Mouse (Mus musculus) forebrain, embryonic 15.5 days (tissue): ENCODE data around the gene Ano3. TPM values are rescaled to one million over a fixed set of nuclear protein-coding genes. Genes with fewer than 3 reads are reported as not detected.

ENCODE experiments used
- ATAC-seq: fragments of 200-750 bp; cut with Nextera tagmentation; replicated peaks from 2 replicates; pipeline ENCODE4 v1.8.0; 2017; ENCODE audit warnings: mild to moderate bottlenecking, moderate TSS enrichment, moderate library complexity
- H3K27ac ChIP-seq: fragments of 300-500 bp; sonication (generic); replicated peaks from 2 replicates; pipeline ENCODE4 v1.5.1; 2015; ENCODE audit warnings: mild to moderate bottlenecking, inconsistent platforms
- H3K27me3 ChIP-seq: fragments of 300-500 bp; sonication (generic); 2 replicates; pipeline ENCODE4 v1.6.1; 2015; ENCODE audit warnings: inconsistent platforms
- H3K36me3 ChIP-seq: fragments of 300-500 bp; sonication (generic); 2 replicates; pipeline ENCODE4 v1.6.1; 2015; ENCODE audit warnings: mild to moderate bottlenecking, inconsistent platforms
- H3K4me1 ChIP-seq: fragments of 300-500 bp; sonication (generic); 2 replicates; pipeline ENCODE4 v1.6.1; 2015; ENCODE audit warnings: inconsistent platforms
- H3K4me2 ChIP-seq: fragments of 300-500 bp; sonication (generic); replicated peaks from 2 replicates; pipeline ENCODE4 v1.6.1; 2015; ENCODE audit warnings: mild to moderate bottlenecking, inconsistent platforms
- H3K4me3 ChIP-seq: fragments of 300-500 bp; sonication (generic); 2 replicates; pipeline ENCODE4 v1.5.1; 2015; ENCODE audit warnings: mild to moderate bottlenecking, inconsistent platforms
- H3K9ac ChIP-seq: fragments of 300-500 bp; sonication (generic); replicated peaks from 2 replicates; pipeline ENCODE4 v1.6.1; 2015; ENCODE audit warnings: mild to moderate bottlenecking, inconsistent platforms
- H3K9me3 ChIP-seq: fragments of 300-500 bp; sonication (generic); 2 replicates; pipeline ENCODE4 v1.6.1; 2016; ENCODE audit warnings: inconsistent platforms
- WGBS: fragments of 180-500 bp; shearing (Covaris S2); methylation state at CpG from one replicate; pipeline ENCODE4 v1.1.7; 2015; ENCODE audit warnings: mixed read lengths; 5-methylcytosine and 5-hydroxymethylcytosine counted together
- polyA plus RNA-seq: library from polyadenylated mRNA; unstranded; fragments of >200 nt; fragmentation: Nextera tagmentation; extraction: Ambion mirVana; gene quantifications from 2 replicates; pipeline ENCODE4 v1.2.1, GENCODE M21; 2015

Gene Ano3
- polyA plus RNA-seq, 1 experiment from 2014 or later = 0.87 TPM

GRCm38 (mm10) chr2:110929126-110929525 is 21.6 kb downstream of the Ano3 start:
- Histone ChIP-seq H3K9me3 (no peaks in the 10 kb centered on the region), H3K27me3 (no peaks in the 10 kb centered on the region), H3K27ac (no peak overlapping the region), H3K4me3 (no peak overlapping the region), H3K36me3 (no peaks in the 10 kb centered on the region), H3K4me1 (no peaks in the 10 kb centered on the region), H3K4me2 (no peak overlapping the region), H3K9ac (no peak overlapping the region)
- ATAC-seq = no peak

- no peak overlapping the region for H3K27ac ChIP-seq
- no peak overlapping the region for H3K9ac ChIP-seq
- no peaks in the 10 kb centered on the region for H3K36me3 ChIP-seq
- WGBS = 53% methylated on average over 2 of the region's 2 CpGs
- H3K4me2 ChIP-seq = no peak overlapping the region
- no peaks in the 10 kb centered on the region for H3K9me3 ChIP-seq
- ATAC-seq = no peak
- no peaks in the 10 kb centered on the region for H3K27me3 ChIP-seq
- H3K4me1 ChIP-seq = peaks cover 4% of the 10 kb centered on the region; the same call in 1 of the 2 replicates
- no peak overlapping the region for H3K4me3 ChIP-seq
Measured at GRCm38 (mm10) chr2:110909506-110909905, 41.2 kb downstream of the Ano3 start.

GRCm38 (mm10) chr2:110906473-110906872 is 44.2 kb downstream of the Ano3 start:
- Histone ChIP-seq H3K36me3 (no peaks in the 10 kb centered on the region), H3K9me3 (no peaks in the 10 kb centered on the region), H3K27me3 (no peaks in the 10 kb centered on the region), H3K4me3 (no peak overlapping the region), H3K27ac (no peak overlapping the region), H3K4me2 (no peak overlapping the region), H3K9ac (no peak overlapping the region), H3K4me1 (peaks cover 4% of the 10 kb centered on the region; the same call in 1 of the 2 replicates)
- WGBS = 25% methylated on average over 3 of the region's 3 CpGs
- peak; percentile 68 for ATAC-seq

GRCm38 (mm10) chr2:110896477-110897270 is 54.0 kb downstream of the Ano3 start:
- Histone ChIP-seq H3K9me3 (no peaks in the 10 kb centered on the region), H3K27ac (no peak overlapping the region), H3K4me1 (no peaks in the 10 kb centered on the region), H3K36me3 (no peaks in the 10 kb centered on the region), H3K9ac (no peak overlapping the region), H3K4me2 (no peak overlapping the region), H3K4me3 (no peak overlapping the region), H3K27me3 (no peaks in the 10 kb centered on the region)
- WGBS = 86% methylated on average over 2 of the region's 2 CpGs
- no peak for ATAC-seq

GRCm38 (mm10) chr2:110871650-110872049 is 79.1 kb downstream of the Ano3 start:
- Histone ChIP-seq H3K4me1 (no peaks in the 10 kb centered on the region), H3K9ac (no peak overlapping the region), H3K27ac (no peak overlapping the region), H3K36me3 (no peaks in the 10 kb centered on the region), H3K4me2 (no peak overlapping the region), H3K27me3 (no peaks in the 10 kb centered on the region), H3K4me3 (no peak overlapping the region), H3K9me3 (no peaks in the 10 kb centered on the region)
- 79% methylated on average over 4 of the region's 4 CpGs for WGBS
- ATAC-seq = 0 out of 2 replicates have a peak, but pooled peaks have one; percentile 32

GRCm38 (mm10) chr2:110865584-110865983 is 85.1 kb downstream of the Ano3 start:
- WGBS = 74% methylated on average over 3 of the region's 3 CpGs
- H3K9ac ChIP-seq = no peak overlapping the region
- no peaks in the 10 kb centered on the region for H3K36me3 ChIP-seq
- H3K27me3 ChIP-seq = no peaks in the 10 kb centered on the region
- no peak overlapping the region for H3K4me3 ChIP-seq
- ATAC-seq = no peak
- no peaks in the 10 kb centered on the region for H3K9me3 ChIP-seq
- no peaks in the 10 kb centered on the region for H3K4me1 ChIP-seq
- no peak overlapping the region for H3K4me2 ChIP-seq
- no peak overlapping the region for H3K27ac ChIP-seq

GRCm38 (mm10) chr2:110863376-110863775 is 87.3 kb downstream of the Ano3 start:
- ATAC-seq = no peak
- no peaks in the 10 kb centered on the region for H3K4me1 ChIP-seq
- 93% methylated on average over 4 of the region's 4 CpGs for WGBS
- no peak overlapping the region for H3K4me3 ChIP-seq
- H3K9ac ChIP-seq = no peak overlapping the region
- H3K27me3 ChIP-seq = no peaks in the 10 kb centered on the region
- H3K4me2 ChIP-seq = no peak overlapping the region
- no peak overlapping the region for H3K27ac ChIP-seq
- H3K36me3 ChIP-seq = no peaks in the 10 kb centered on the region
- H3K9me3 ChIP-seq = no peaks in the 10 kb centered on the region

GRCm38 (mm10) chr2:110839559-110840243 is 111.0 kb downstream of the Ano3 start:
- Histone ChIP-seq H3K27ac (no peak overlapping the region), H3K4me2 (no peak overlapping the region), H3K4me3 (no peak overlapping the region), H3K9me3 (no peaks in the 10 kb centered on the region), H3K9ac (no peak overlapping the region), H3K36me3 (no peaks in the 10 kb centered on the region), H3K4me1 (no peaks in the 10 kb centered on the region), H3K27me3 (no peaks in the 10 kb centered on the region)
- ATAC-seq = peak; percentile 51
- WGBS = 37% methylated on average over 7 of the region's 7 CpGs

GRCm38 (mm10) chr2:110816189-110816588 is 134.5 kb downstream of the Ano3 start:
- no peaks in the 10 kb centered on the region for H3K4me1 ChIP-seq
- no peak for ATAC-seq
- H3K27me3 ChIP-seq = no peaks in the 10 kb centered on the region
- no peaks in the 10 kb centered on the region for H3K36me3 ChIP-seq
- no peak overlapping the region for H3K4me2 ChIP-seq
- no peak overlapping the region for H3K9ac ChIP-seq
- no peak overlapping the region for H3K27ac ChIP-seq
- no peak overlapping the region for H3K4me3 ChIP-seq
- no peaks in the 10 kb centered on the region for H3K9me3 ChIP-seq

GRCm38 (mm10) chr2:110814964-110815363 is 135.8 kb downstream of the Ano3 start:
- Histone ChIP-seq H3K4me3 (no peak overlapping the region), H3K4me2 (no peak overlapping the region), H3K27ac (no peak overlapping the region), H3K27me3 (no peaks in the 10 kb centered on the region), H3K9me3 (no peaks in the 10 kb centered on the region), H3K36me3 (no peaks in the 10 kb centered on the region), H3K9ac (no peak overlapping the region), H3K4me1 (no peaks in the 10 kb centered on the region)
- 96% methylated on average over 1 of the region's 1 CpGs for WGBS
- no peak for ATAC-seq

- ATAC-seq = no peak
- Histone ChIP-seq H3K9me3 (no peaks in the 10 kb centered on the region), H3K36me3 (no peaks in the 10 kb centered on the region), H3K4me3 (no peak overlapping the region), H3K27me3 (no peaks in the 10 kb centered on the region), H3K4me2 (no peak overlapping the region), H3K27ac (no peak overlapping the region), H3K4me1 (no peaks in the 10 kb centered on the region), H3K9ac (no peak overlapping the region)
- 90% methylated on average over 5 of the region's 5 CpGs for WGBS
Measured at GRCm38 (mm10) chr2:110806302-110807093, 144.2 kb downstream of the Ano3 start.

- no peaks in the 10 kb centered on the region for H3K27me3 ChIP-seq
- H3K36me3 ChIP-seq = no peaks in the 10 kb centered on the region
- H3K4me1 ChIP-seq = no peaks in the 10 kb centered on the region
- H3K4me3 ChIP-seq = no peak overlapping the region
- no peak for ATAC-seq
- H3K9me3 ChIP-seq = no peaks in the 10 kb centered on the region
- H3K9ac ChIP-seq = no peak overlapping the region
- no peak overlapping the region for H3K4me2 ChIP-seq
- no peak overlapping the region for H3K27ac ChIP-seq
- WGBS = 83% methylated on average over 1 of the region's 1 CpGs
Measured at GRCm38 (mm10) chr2:110795928-110796327, 154.8 kb downstream of the Ano3 start.
